Mouse (Mus musculus): ENCODE data around the gene Plekha6.

DNA sequence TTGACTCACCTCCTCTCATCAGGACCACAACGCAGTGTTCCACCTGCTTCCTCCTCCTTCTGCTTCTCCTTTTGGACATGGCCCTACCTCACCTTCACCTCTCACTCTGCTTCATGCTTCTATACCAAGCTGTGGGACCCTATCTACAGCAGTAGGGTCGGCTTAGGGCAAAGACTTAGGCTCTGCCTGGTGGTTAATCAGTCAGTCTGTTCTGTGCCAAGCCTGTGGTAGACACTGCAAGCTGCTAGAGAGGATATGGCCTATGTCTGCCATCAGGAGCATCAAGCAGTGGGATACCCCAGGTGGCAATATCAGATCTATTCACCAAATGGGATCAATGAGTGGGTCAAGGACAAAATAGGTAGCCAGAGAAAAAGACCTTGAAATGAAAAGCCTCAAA is 116.5 kb downstream of the Plekha6 start:
- TF ChIP-seq TBP (IDR thresholded peaks at IDR 0.05; ENCODE audit: low read depth, low read length), result no peak
- no peak for TF ChIP-seq GATA1 (IDR thresholded peaks at IDR 0.05; ENCODE audit: low read depth, low read length)
- no peak for TF ChIP-seq TCF12 (IDR thresholded peaks at IDR 0.05; ENCODE audit: low read depth, low read length)
- TF ChIP-seq POLR2A (IDR thresholded peaks at IDR 0.05; ENCODE audit: control insufficient read depth in 1 of 2, insufficient read depth in 1 of 2, low read depth in 1 of 2, low read length in 2 of 2, poor library complexity in 1 of 2), result no peak
- TF ChIP-seq CTCF (IDR thresholded peaks at IDR 0.05 in 2 of 3, conservative IDR thresholded peaks at IDR 0.05 in 1 of 3; ENCODE audit: control insufficient read depth in 1 of 3, insufficient read depth in 1 of 3, low read depth in 2 of 3, low read length in 3 of 3, poor library complexity in 1 of 3, severe bottlenecking in 1 of 3), result no peak
- TF ChIP-seq MYC (IDR thresholded peaks at IDR 0.05; ENCODE audit: low read depth, low read length), result no peak
- no peak for TF ChIP-seq GABPA (IDR thresholded peaks at IDR 0.05; ENCODE audit: low read depth, low read length)
- TF ChIP-seq E2F4 (IDR thresholded peaks at IDR 0.05; ENCODE audit: borderline replicate concordance, low read depth, low read length), result no peak

All from MEL (cell line).